ENCODE assay signal across 8 mouse cellular contexts in genomic region chr5:115214864-115215263, GRCm38 (mm10). TPM values are rescaled to one million over a fixed set of nuclear protein-coding genes. Genes with fewer than 3 reads are reported as not detected.
A peak's percentile ranks its signal among the peaks of the same experiment; 100 is the strongest.
DNase-seq lines count a peak whose midpoint lies in the region; ATAC-seq lines count a peak whose summit lies in the region.

No protein-coding gene starts in this region.

- peak overlapping the region; percentile 42 for H3K4me3 ChIP-seq in kidney, embryonic 14.5 days (ENCODE audit: low read length)
- peak overlapping the region; percentile 48 for H3K4me3 ChIP-seq in embryonic facial prominence, embryonic 13.5 days
- H3K4me3 ChIP-seq in hindbrain, embryonic 14.5 days (replicated peaks; ENCODE audit: low read length): peak overlapping the region; percentile 39
- H3K4me3 ChIP-seq in midbrain, embryonic 12.5 days: peak overlapping the region; percentile 43

- no peak for DNase-seq in kidney, postnatal 14 days
- peak; percentile 49 for DNase-seq in R1 (ENCODE audit: low read depth, low spot score)
- peak; percentile 62 for DNase-seq in hindbrain, embryonic 14.5 days (ENCODE audit: low spot score)
- no peak for DNase-seq in spleen, postnatal 36 days (ENCODE audit: low spot score in 2 of 2)
- no peak for DNase-seq in spleen, postnatal 10 days (ENCODE audit: low spot score in 2 of 2)

- H3K9me3 ChIP-seq in kidney, embryonic 14.5 days (ENCODE audit: control insufficient read depth, low read length): no peaks in the 10 kb centered on the region
- H3K9me3 ChIP-seq in embryonic facial prominence, embryonic 13.5 days: no peaks in the 10 kb centered on the region
- no peaks in the 10 kb centered on the region for H3K9me3 ChIP-seq in hindbrain, embryonic 14.5 days (ENCODE audit: control insufficient read depth, low read length)
- 0 out of 2 replicates have a peak, but pooled peaks cover 5% of the 10 kb centered on the region for H3K9me3 ChIP-seq in midbrain, embryonic 12.5 days

- ATAC-seq in kidney, embryonic 14.5 days (ENCODE audit: low FRiP score, low TSS enrichment): peak; percentile 47; the same call in 1 of the 2 replicates
- ATAC-seq in embryonic facial prominence, embryonic 13.5 days (ENCODE audit: insufficient number of reproducible peaks, insufficient read depth, low FRiP score, low TSS enrichment, low read depth): no peak
- ATAC-seq in hindbrain, embryonic 14.5 days (ENCODE audit: low FRiP score): peak; percentile 62; the same call in 1 of the 2 replicates
- ATAC-seq in midbrain, embryonic 12.5 days (ENCODE audit: low FRiP score, low read depth): peak; percentile 69; the same call in 1 of the 2 replicates

- peaks cover 4% of the 10 kb centered on the region; the same call in 1 of the 2 replicates for H3K4me1 ChIP-seq in kidney, embryonic 14.5 days (ENCODE audit: control insufficient read depth, insufficient read depth, low read length)
- peaks cover 8% of the 10 kb centered on the region for H3K4me1 ChIP-seq in embryonic facial prominence, embryonic 13.5 days
- H3K4me1 ChIP-seq in hindbrain, embryonic 14.5 days (replicated peaks; ENCODE audit: control insufficient read depth, insufficient read depth, low read length): peaks cover 5% of the 10 kb centered on the region; the same call in 1 of the 2 replicates
- peaks cover 10% of the 10 kb centered on the region for H3K4me1 ChIP-seq in midbrain, embryonic 12.5 days

- no peaks in the 10 kb centered on the region for H3K36me3 ChIP-seq in kidney, embryonic 14.5 days (ENCODE audit: control insufficient read depth, insufficient read depth, low read length)
- H3K36me3 ChIP-seq in embryonic facial prominence, embryonic 13.5 days: no peaks in the 10 kb centered on the region
- H3K36me3 ChIP-seq in hindbrain, embryonic 14.5 days (replicated peaks; ENCODE audit: control insufficient read depth, insufficient read depth): no peaks in the 10 kb centered on the region
- no peaks in the 10 kb centered on the region for H3K36me3 ChIP-seq in midbrain, embryonic 12.5 days

- H3K27ac ChIP-seq in kidney, embryonic 14.5 days (ENCODE audit: low read depth, low read length): no peak overlapping the region
- peak overlapping the region; percentile 33; the same call in 1 of the 2 replicates for H3K27ac ChIP-seq in embryonic facial prominence, embryonic 13.5 days
- H3K27ac ChIP-seq in hindbrain, embryonic 14.5 days: peak overlapping the region; percentile 63
- peak overlapping the region; percentile 39; the same call in 1 of the 2 replicates for H3K27ac ChIP-seq in midbrain, embryonic 12.5 days (replicated peaks)

- 0% methylated on average over 17 of the region's 17 CpGs for WGBS in kidney, embryonic 14.5 days
- WGBS in embryonic facial prominence, embryonic 13.5 days: 2% methylated on average over 17 of the region's 17 CpGs
- WGBS in hindbrain, embryonic 14.5 days: 0% methylated on average over 17 of the region's 17 CpGs
- 0% methylated on average over 17 of the region's 17 CpGs for WGBS in midbrain, embryonic 12.5 days

- H3K27me3 ChIP-seq in kidney, embryonic 14.5 days (ENCODE audit: control insufficient read depth, insufficient read depth, low read length): peaks cover 2% of the 10 kb centered on the region; the same call in 1 of the 2 replicates
- H3K27me3 ChIP-seq in embryonic facial prominence, embryonic 13.5 days: peaks cover 19% of the 10 kb centered on the region
- H3K27me3 ChIP-seq in hindbrain, embryonic 14.5 days (ENCODE audit: control insufficient read depth, insufficient read depth, low read length): peaks cover 5% of the 10 kb centered on the region; the same call in 1 of the 2 replicates
- H3K27me3 ChIP-seq in midbrain, embryonic 12.5 days: peaks cover 55% of the 10 kb centered on the region

- peak overlapping the region; percentile 71 for H3K4me2 ChIP-seq in kidney, embryonic 14.5 days (replicated peaks; ENCODE audit: low read depth, low read length)
- H3K4me2 ChIP-seq in embryonic facial prominence, embryonic 13.5 days: peak overlapping the region; percentile 70
- H3K4me2 ChIP-seq in hindbrain, embryonic 14.5 days (replicated peaks): peak overlapping the region; percentile 63
- peak overlapping the region; percentile 69 for H3K4me2 ChIP-seq in midbrain, embryonic 12.5 days (replicated peaks)

- peak overlapping the region; percentile 65 for H3K9ac ChIP-seq in kidney, embryonic 14.5 days (ENCODE audit: low read depth, low read length)
- H3K9ac ChIP-seq in embryonic facial prominence, embryonic 13.5 days: peak overlapping the region; percentile 72
- H3K9ac ChIP-seq in hindbrain, embryonic 14.5 days: peak overlapping the region; percentile 67
- H3K9ac ChIP-seq in midbrain, embryonic 12.5 days (replicated peaks): peak overlapping the region; percentile 65

RNA-seq across cellular contexts. Expression of gene Cabp1, which starts 20.7 kb away (rescaled TPM):
- 2.0 and 2.4 TPM in 2 replicates for polyA plus RNA-seq in kidney, embryonic 14.5 days (2014; fragmentation: Nextera tagmentation; extraction: Ambion mirVana)
- polyA plus RNA-seq in embryonic facial prominence, embryonic 13.5 days (2015; fragmentation: Nextera tagmentation; extraction: Ambion mirVana): 1.3 and 2.0 TPM in 2 replicates
- polyA plus RNA-seq in hindbrain, embryonic 14.5 days (2014; fragmentation: Nextera tagmentation; extraction: Ambion mirVana): 17.7 and 22.8 TPM in 2 replicates
- 2.3 and 3.6 TPM in 2 replicates for polyA plus RNA-seq in midbrain, embryonic 12.5 days (2016; fragmentation: Nextera tagmentation; extraction: Ambion mirVana)

RNA-seq across cellular contexts. Expression of gene Pop5, which starts 20.8 kb away (rescaled TPM):
- polyA plus RNA-seq in kidney, embryonic 14.5 days (2014; fragmentation: Nextera tagmentation; extraction: Ambion mirVana): 116 and 120 TPM in 2 replicates
- polyA plus RNA-seq in embryonic facial prominence, embryonic 13.5 days (2015; fragmentation: Nextera tagmentation; extraction: Ambion mirVana): 83.5 and 88.1 TPM in 2 replicates
- 107 and 114 TPM in 2 replicates for polyA plus RNA-seq in hindbrain, embryonic 14.5 days (2014; fragmentation: Nextera tagmentation; extraction: Ambion mirVana)
- 76.7 and 79.0 TPM in 2 replicates for polyA plus RNA-seq in midbrain, embryonic 12.5 days (2016; fragmentation: Nextera tagmentation; extraction: Ambion mirVana)

RNA-seq across cellular contexts. Expression of gene Mlec, which starts 56.9 kb away (rescaled TPM):
- 57.8 and 75.5 TPM in 2 replicates for polyA plus RNA-seq in kidney, embryonic 14.5 days (2014; fragmentation: Nextera tagmentation; extraction: Ambion mirVana)
- polyA plus RNA-seq in embryonic facial prominence, embryonic 13.5 days (2015; fragmentation: Nextera tagmentation; extraction: Ambion mirVana): 73.4 and 79.0 TPM in 2 replicates
- 21.0 and 26.4 TPM in 2 replicates for polyA plus RNA-seq in hindbrain, embryonic 14.5 days (2014; fragmentation: Nextera tagmentation; extraction: Ambion mirVana)
- 50.0 and 57.1 TPM in 2 replicates for polyA plus RNA-seq in midbrain, embryonic 12.5 days (2016; fragmentation: Nextera tagmentation; extraction: Ambion mirVana)

RNA-seq across cellular contexts. Expression of gene Rnf10, which starts 57.8 kb away (rescaled TPM):
- 81.9 TPM in 2 replicates for polyA plus RNA-seq in kidney, embryonic 14.5 days (2014; fragmentation: Nextera tagmentation; extraction: Ambion mirVana)
- 129 and 136 TPM in 2 replicates for polyA plus RNA-seq in embryonic facial prominence, embryonic 13.5 days (2015; fragmentation: Nextera tagmentation; extraction: Ambion mirVana)
- 101 and 113 TPM in 2 replicates for polyA plus RNA-seq in hindbrain, embryonic 14.5 days (2014; fragmentation: Nextera tagmentation; extraction: Ambion mirVana)
- polyA plus RNA-seq in midbrain, embryonic 12.5 days (2016; fragmentation: Nextera tagmentation; extraction: Ambion mirVana): 196 and 208 TPM in 2 replicates

Comparison
In these comparisons a context has a peak if more than half of its experiments do, and no peak if none do; other contexts are left out.
1. DNase-seq: peak in R1 (single experiment) and hindbrain, embryonic 14.5 days (single experiment); none in kidney, postnatal 14 days (single experiment), spleen, postnatal 36 days (0 of 2) and spleen, postnatal 10 days (0 of 2).
2. Peak in every context shown above with its lines, with median percentiles within 50 percentile points of each other: H3K4me2 ChIP-seq, H3K4me3 ChIP-seq and H3K9ac ChIP-seq.